Mouse (Mus musculus): Measurements from ENCODE around the gene En2.

The En2 gene

GRCm38 (mm10) chr5:28159891-28160470, 5.5 kb upstream of the En2 start:
- DNase-seq (ENCODE audit: inconsistent ontology term), result no peak

- no peak for DNase-seq (ENCODE audit: inconsistent ontology term)
Measured at GRCm38 (mm10) chr5:28161383-28161937, 4.0 kb upstream of the En2 start.

GRCm38 (mm10) chr5:28161938-28162402, 3.5 kb upstream of the En2 start:
- no peak for DNase-seq (ENCODE audit: inconsistent ontology term)

- DNase-seq (ENCODE audit: inconsistent ontology term), result no peak
Measured at GRCm38 (mm10) chr5:28163926-28164325, 1.6 kb upstream of the En2 start.

- DNase-seq (ENCODE audit: inconsistent ontology term), result peak; percentile 63
Measured at GRCm38 (mm10) chr5:28166256-28167231, 1.1 kb downstream of the En2 start.

- DNase-seq (ENCODE audit: inconsistent ontology term), result no peak
Measured at GRCm38 (mm10) chr5:28167611-28168252, 2.2 kb downstream of the En2 start.

- DNase-seq (ENCODE audit: inconsistent ontology term), result peak; percentile 46
Measured at GRCm38 (mm10) chr5:28168253-28169165, 3.0 kb downstream of the En2 start.

- DNase-seq (ENCODE audit: inconsistent ontology term), result no peak
Measured at GRCm38 (mm10) chr5:28169166-28169801, 3.8 kb downstream of the En2 start.

- no peak for DNase-seq (ENCODE audit: inconsistent ontology term)
Measured at GRCm38 (mm10) chr5:28170081-28170480, 4.6 kb downstream of the En2 start.

- no peak for DNase-seq (ENCODE audit: inconsistent ontology term)
Measured at GRCm38 (mm10) chr5:28170892-28171291, 5.4 kb downstream of the En2 start.

- no peak for DNase-seq (ENCODE audit: inconsistent ontology term)
Measured at GRCm38 (mm10) chr5:28171667-28172066, 6.2 kb downstream of the En2 start.

- no peak for DNase-seq (ENCODE audit: inconsistent ontology term)
Measured at GRCm38 (mm10) chr5:28172261-28172920, 6.9 kb downstream of the En2 start.

GRCm38 (mm10) chr5:28172921-28173670, 7.6 kb downstream of the En2 start:
- DNase-seq (ENCODE audit: inconsistent ontology term), result no peak

GRCm38 (mm10) chr5:28173674-28174073, 8.2 kb downstream of the En2 start:
- DNase-seq (ENCODE audit: inconsistent ontology term), result no peak

GRCm38 (mm10) chr5:28174086-28174485, 8.6 kb downstream of the En2 start:
- DNase-seq (ENCODE audit: inconsistent ontology term), result no peak

GRCm38 (mm10) chr5:28174876-28175569, 9.5 kb downstream of the En2 start:
- DNase-seq (ENCODE audit: inconsistent ontology term), result no peak

GRCm38 (mm10) chr5:28175570-28175919, 10.1 kb downstream of the En2 start:
- no peak for DNase-seq (ENCODE audit: inconsistent ontology term)

- no peak for DNase-seq (ENCODE audit: inconsistent ontology term)
Measured at GRCm38 (mm10) chr5:28176023-28176422, 10.5 kb downstream of the En2 start.

GRCm38 (mm10) chr5:28176585-28176984, 11.1 kb downstream of the En2 start:
- no peak for DNase-seq (ENCODE audit: inconsistent ontology term)
